Mouse (Mus musculus) cerebellum, adult 2 months (tissue): ENCODE results near the gene Znrf3.

ENCODE experiments used
- CTCF ChIP-seq: fragments of 200-500 bp; IDR thresholded peaks from 2 replicates; pipeline ENCODE4 v1.5.1; 2011; ENCODE audit warnings: low read depth, mild to moderate bottlenecking, control low read depth, low read length, moderate library complexity, borderline replicate concordance; ENCODE audit not compliant: insufficient read depth
- POLR2A ChIP-seq: fragments of 200-500 bp; IDR thresholded peaks from 2 replicates; pipeline ENCODE4 v1.6.1; 2011; ENCODE audit warnings: low read length, control low read depth, borderline replicate concordance; ENCODE audit not compliant: insufficient read depth

- TF ChIP-seq POLR2A = no peak
- TF ChIP-seq CTCF = no peak
Measured at GRCm38 (mm10) chr11:5437646-5438045, 7.0 kb downstream of the Znrf3 start.
